Comparison of ENCODE assay signal across 24 mouse cellular contexts in genomic region chr5:130056303-130056702, GRCm38 (mm10).
"Had no signal": no experiment of that assay in that cellular context is flagged by ENCODE, and none has a peak within 500 bp of the region (broad histone marks: within the 10 kb centered on the region; RNA-seq: fewer than 3 reads in every experiment).

No protein-coding gene starts in this region.

- H3K4me3 ChIP-seq: gastrocnemius, adult 2 months; heart, embryonic 10.5 days; heart, embryonic 12.5 days; hindbrain, embryonic 10.5 days; hindbrain, embryonic 13.5 days; intestine, embryonic 15.5 days; layer of hippocampus, adult 2 months; left cerebral cortex, adult 2 months; limb, embryonic 10.5 days; limb, embryonic 12.5 days had no signal

- H3K27me3 ChIP-seq: hindbrain, embryonic 13.5 days; intestine, embryonic 15.5 days; limb, embryonic 12.5 days had no signal

- H3K4me1 ChIP-seq: hindbrain, embryonic 13.5 days; limb, embryonic 10.5 days; limb, embryonic 12.5 days had no signal

- DNase-seq: gastrocnemius, adult 2 months; gastrocnemius, postnatal 10 days; gastrocnemius, postnatal 25 days; heart, adult 18-20 months; heart, postnatal 10 days; heart, postnatal 4 days; kidney, adult 18-20 months; kidney, adult 8-10 months; kidney, postnatal 10 days; kidney, postnatal 25 days; kidney, postnatal 4 days had no signal

- H3K27ac ChIP-seq: gastrocnemius, adult 2 months; heart, embryonic 10.5 days; hindbrain, embryonic 10.5 days; hindbrain, embryonic 13.5 days; intestine, embryonic 15.5 days; layer of hippocampus, adult 2 months; left cerebral cortex, adult 2 months; limb, embryonic 10.5 days; limb, embryonic 12.5 days had no signal

- ATAC-seq: forebrain, embryonic 16.5 days; hindbrain, embryonic 16.5 days; inflammation-experienced regulatory T-cells, adult 6 months; intestine, embryonic 15.5 days; intestine, postnatal 0 days had no signal

- H3K9ac ChIP-seq: heart, embryonic 12.5 days; hindbrain, embryonic 13.5 days; intestine, embryonic 15.5 days; limb, embryonic 12.5 days had no signal

- H3K36me3 ChIP-seq: intestine, embryonic 15.5 days had no signal

- H3K9me3 ChIP-seq: heart, embryonic 10.5 days; heart, embryonic 12.5 days; hindbrain, embryonic 10.5 days; hindbrain, embryonic 13.5 days; intestine, embryonic 15.5 days; limb, embryonic 10.5 days; limb, embryonic 12.5 days had no signal

- H3K4me2 ChIP-seq: heart, embryonic 12.5 days; hindbrain, embryonic 13.5 days; intestine, embryonic 15.5 days; limb, embryonic 12.5 days had no signal
